Mouse (Mus musculus) testis, adult 2 months (tissue): ENCODE results near the gene Pmpcb.

ENCODE experiments used
- CTCF ChIP-seq: fragments of 200-500 bp; IDR thresholded peaks from 2 replicates; pipeline ENCODE4 v1.5.1; 2012; ENCODE audit warnings: low read depth, mild to moderate bottlenecking, inconsistent platforms, low read length, moderate library complexity; ENCODE audit not compliant: control insufficient read depth, insufficient read depth, insufficient replicate concordance
- POLR2A ChIP-seq: fragments of 200-500 bp; IDR thresholded peaks from 2 replicates; pipeline ENCODE4 v1.6.1; 2012; ENCODE audit warnings: low read depth, mild to moderate bottlenecking, inconsistent platforms, low read length, moderate library complexity; ENCODE audit not compliant: control insufficient read depth

DNA sequence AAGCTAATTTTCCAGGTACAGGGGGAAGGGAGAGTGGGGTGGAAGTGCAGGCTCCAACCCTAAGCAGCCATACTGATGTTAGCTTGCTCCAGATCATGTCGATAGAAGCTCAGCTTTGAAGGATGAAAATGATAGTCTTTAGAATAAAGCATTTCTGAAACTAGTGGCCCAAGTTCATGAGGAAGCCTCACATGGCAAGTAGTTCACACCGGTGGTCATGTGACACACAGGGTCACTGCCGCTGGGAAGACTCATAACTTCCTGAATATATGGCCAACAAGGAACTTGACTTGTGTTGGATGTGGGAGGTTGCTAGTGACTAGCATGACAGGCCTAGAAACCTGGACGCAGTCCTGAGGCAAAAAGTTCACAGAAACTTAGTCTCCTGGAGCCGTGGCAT lies 44.7 kb upstream of the Pmpcb start:
- no peak for TF ChIP-seq POLR2A
- no peak for TF ChIP-seq CTCF
